Mouse (Mus musculus): ENCODE data around the gene Rusc2. TPM values are rescaled to one million over a fixed set of nuclear protein-coding genes. Genes with fewer than 3 reads are reported as not detected.
A peak's percentile ranks its signal among the peaks of the same experiment; 100 is the strongest.

Gene Rusc2
- total and polyA plus RNA-seq, 2 experiments = 14.2 to 17.5 TPM

DNA sequence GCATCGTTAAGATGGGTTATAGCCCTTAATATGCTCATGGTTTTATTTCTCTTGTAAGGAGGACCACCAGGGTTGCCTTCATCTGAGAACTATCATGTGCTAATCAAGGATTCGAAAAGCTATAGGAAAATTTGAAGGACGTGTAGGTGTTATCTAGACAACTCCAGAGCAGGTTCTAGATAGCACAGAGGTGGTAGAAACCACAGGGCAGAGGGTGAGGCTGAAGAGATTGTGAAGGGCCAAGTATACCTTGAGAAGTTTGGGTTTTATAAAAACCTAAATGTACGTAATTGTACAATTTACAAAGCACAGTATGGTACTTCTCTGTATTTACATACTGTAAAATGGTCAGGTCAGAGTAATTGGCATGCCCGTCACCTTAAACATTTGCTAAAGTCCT lies 13.4 kb downstream of the Rusc2 start:
- TF ChIP-seq POLR2A (IDR thresholded peaks at IDR 0.05; ENCODE audit: extremely low read depth, insufficient read depth, low read length) (no peak), CTCF (IDR thresholded peaks at IDR 0.05; ENCODE audit: low read depth, low read length) (no peak)
- Histone ChIP-seq H3K4me1 (ENCODE audit: control insufficient read depth, insufficient read depth, low read length) (peaks cover 38% of the 10 kb centered on the region), H3K79me2 (ENCODE audit: control insufficient read depth, insufficient read depth, low read length) (peaks cover 27% of the 10 kb centered on the region; the same call in 1 of the 2 replicates), H3K27ac (replicated peaks; ENCODE audit: insufficient read depth, low read depth, low read length) (peak overlapping the region; percentile 95), H3K27me3 (ENCODE audit: control insufficient read depth, insufficient read depth, low read length) (no peaks in the 10 kb centered on the region), H3K9ac (ENCODE audit: low read depth, low read length) (peak overlapping the region; percentile 75), H3K4me3 (ENCODE audit: insufficient read depth, low read depth, low read length) (no peak overlapping the region), H3K36me3 (ENCODE audit: control insufficient read depth, insufficient read depth, low read length) (no peaks in the 10 kb centered on the region)
- 79% methylated on average over 5 of the region's 5 CpGs for WGBS
- no peak for DNase-seq (ENCODE audit: extremely low read depth, low read depth, low spot score)

DNA sequence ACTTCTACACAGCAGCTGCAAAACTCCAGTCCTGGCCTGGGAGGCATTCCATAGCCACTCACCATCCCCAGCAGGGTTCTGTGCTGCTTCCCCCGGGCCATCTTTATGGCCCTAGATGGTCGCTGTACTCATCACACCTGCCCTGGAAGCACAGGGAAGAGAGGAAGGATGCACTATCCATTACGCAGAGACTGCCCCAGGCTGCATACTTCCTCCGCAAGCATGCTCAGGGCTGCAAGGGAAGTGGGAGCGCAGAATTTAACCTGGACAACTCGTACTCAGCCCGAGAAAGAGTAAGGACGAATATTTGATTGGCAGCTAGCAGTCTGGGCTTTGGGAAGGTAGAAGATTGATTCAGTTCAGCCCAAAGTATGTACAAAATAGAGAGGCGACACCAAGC lies 14.1 kb downstream of the Rusc2 start:
- H3K27ac ChIP-seq (replicated peaks; ENCODE audit: insufficient read depth, low read depth, low read length) = 0 out of 2 replicates have a peak overlapping the region, but pooled peaks have one; percentile 4
- TF ChIP-seq POLR2A (IDR thresholded peaks at IDR 0.05; ENCODE audit: extremely low read depth, insufficient read depth, low read length) = no peak
- no peak for TF ChIP-seq CTCF (IDR thresholded peaks at IDR 0.05; ENCODE audit: low read depth, low read length)
- 84% methylated on average over 9 of the region's 9 CpGs for WGBS

DNA sequence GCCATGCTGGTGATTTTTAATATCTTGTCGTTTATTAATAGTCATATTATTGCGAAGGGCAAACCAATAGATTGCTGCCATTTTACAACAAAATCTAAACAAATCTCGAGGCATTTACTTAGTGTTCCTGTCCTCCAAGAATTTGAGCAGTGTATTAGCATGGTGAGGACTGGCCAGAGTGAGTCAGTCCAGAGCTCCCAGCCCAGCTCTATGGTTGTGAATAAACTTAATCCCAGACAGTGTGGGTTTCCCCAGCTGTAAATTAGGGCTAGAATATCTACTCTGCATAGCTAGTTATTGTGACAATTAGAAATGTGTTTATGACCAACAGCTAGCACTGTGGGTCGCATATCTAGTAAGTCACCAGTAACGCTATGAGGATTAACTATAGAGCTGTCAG lies 14.6 kb downstream of the Rusc2 start:
- Histone ChIP-seq H3K27me3 (ENCODE audit: control insufficient read depth, insufficient read depth, low read length) (no peaks in the 10 kb centered on the region), H3K27ac (replicated peaks; ENCODE audit: insufficient read depth, low read depth, low read length) (no peak overlapping the region), H3K4me1 (ENCODE audit: control insufficient read depth, insufficient read depth, low read length) (peaks cover 34% of the 10 kb centered on the region), H3K79me2 (ENCODE audit: control insufficient read depth, insufficient read depth, low read length) (peaks cover 34% of the 10 kb centered on the region; the same call in 1 of the 2 replicates), H3K4me3 (ENCODE audit: insufficient read depth, low read depth, low read length) (no peak overlapping the region), H3K9ac (ENCODE audit: low read depth, low read length) (no peak overlapping the region), H3K36me3 (ENCODE audit: control insufficient read depth, insufficient read depth, low read length) (no peaks in the 10 kb centered on the region)
- 89% methylated on average over 5 of the region's 5 CpGs for WGBS
- no peak for TF ChIP-seq CTCF (IDR thresholded peaks at IDR 0.05; ENCODE audit: low read depth, low read length)
- no peak for TF ChIP-seq POLR2A (IDR thresholded peaks at IDR 0.05; ENCODE audit: extremely low read depth, insufficient read depth, low read length)
- no peak for DNase-seq (ENCODE audit: extremely low read depth, low read depth, low spot score)

More for the DNA sequence above, 14.1 kb downstream of the Rusc2 start:
- Histone ChIP-seq H3K79me2 (ENCODE audit: control insufficient read depth, insufficient read depth, low read length) (peaks cover 31% of the 10 kb centered on the region; the same call in 1 of the 2 replicates), H3K4me3 (ENCODE audit: insufficient read depth, low read depth, low read length) (no peak overlapping the region), H3K27me3 (ENCODE audit: control insufficient read depth, insufficient read depth, low read length) (no peaks in the 10 kb centered on the region), H3K9ac (ENCODE audit: low read depth, low read length) (no peak overlapping the region), H3K4me1 (ENCODE audit: control insufficient read depth, insufficient read depth, low read length) (peaks cover 36% of the 10 kb centered on the region), H3K36me3 (ENCODE audit: control insufficient read depth, insufficient read depth, low read length) (no peaks in the 10 kb centered on the region)
- DNase-seq (ENCODE audit: extremely low read depth, low read depth, low spot score) = no peak

DNA sequence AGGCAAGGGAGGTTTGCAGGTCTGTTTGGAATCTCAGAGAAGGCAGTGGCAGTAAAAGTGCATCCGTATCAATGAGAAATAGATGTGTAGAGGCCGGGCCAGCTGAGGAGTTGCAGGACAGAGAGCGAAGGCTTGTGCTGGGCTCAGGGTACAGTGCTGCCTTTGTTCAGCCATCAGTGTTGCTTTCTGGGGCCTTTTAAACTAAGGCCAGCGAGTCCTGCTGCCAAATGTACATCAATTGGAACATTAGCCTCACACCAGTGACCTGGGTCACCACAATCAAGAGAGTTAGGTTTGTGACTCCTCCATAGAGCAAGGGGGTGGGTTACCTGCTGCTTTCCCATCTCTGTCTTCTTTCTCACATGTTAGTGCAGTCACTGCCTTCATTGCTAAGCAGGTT lies 16.2 kb downstream of the Rusc2 start:
- DNase-seq (ENCODE audit: extremely low read depth, low read depth, low spot score) = no peak
- H3K79me2 ChIP-seq (ENCODE audit: control insufficient read depth, insufficient read depth, low read length) = peaks cover 34% of the 10 kb centered on the region; the same call in 1 of the 2 replicates
- H3K4me1 ChIP-seq (ENCODE audit: control insufficient read depth, insufficient read depth, low read length) = peaks cover 34% of the 10 kb centered on the region
- no peak overlapping the region for H3K27ac ChIP-seq (replicated peaks; ENCODE audit: insufficient read depth, low read depth, low read length)
- no peak for TF ChIP-seq CTCF (IDR thresholded peaks at IDR 0.05; ENCODE audit: low read depth, low read length)
- TF ChIP-seq POLR2A (IDR thresholded peaks at IDR 0.05; ENCODE audit: extremely low read depth, insufficient read depth, low read length) = no peak
- 88% methylated on average over 4 of the region's 4 CpGs for WGBS
- no peaks in the 10 kb centered on the region for H3K36me3 ChIP-seq (ENCODE audit: control insufficient read depth, insufficient read depth, low read length)
- H3K4me3 ChIP-seq (ENCODE audit: insufficient read depth, low read depth, low read length) = no peak overlapping the region
- no peaks in the 10 kb centered on the region for H3K27me3 ChIP-seq (ENCODE audit: control insufficient read depth, insufficient read depth, low read length)
- H3K9ac ChIP-seq (ENCODE audit: low read depth, low read length) = no peak overlapping the region

DNA sequence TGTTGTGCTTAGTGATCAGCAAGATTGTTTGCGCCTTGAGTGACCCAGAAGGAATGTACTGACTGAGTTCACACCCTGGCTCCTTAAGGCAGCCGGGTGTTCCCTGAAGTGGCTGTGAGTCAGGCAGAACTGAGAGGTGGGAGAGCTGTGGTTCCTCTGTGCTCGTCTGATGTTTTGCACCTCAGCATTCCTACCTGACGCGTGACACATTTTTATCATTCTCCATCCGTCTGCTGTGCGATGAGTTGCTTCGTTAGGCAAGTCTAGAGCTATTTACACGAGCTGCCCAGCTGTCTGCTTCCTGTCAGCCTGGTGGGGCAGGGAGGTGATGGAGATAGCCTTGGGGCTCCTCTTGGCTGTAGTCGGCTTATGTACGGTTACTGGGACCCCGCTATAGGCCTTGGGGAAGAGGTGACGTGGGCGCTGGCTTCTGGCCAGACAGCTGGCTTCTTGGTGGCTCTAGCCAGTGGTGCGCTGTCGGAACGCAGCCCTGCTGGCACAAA lies 17.1 kb downstream of the Rusc2 start:
- peaks cover 28% of the 10 kb centered on the region for H3K4me1 ChIP-seq (ENCODE audit: control insufficient read depth, insufficient read depth, low read length)
- TF ChIP-seq CTCF (IDR thresholded peaks at IDR 0.05; ENCODE audit: low read depth, low read length) = no peak
- no peak for TF ChIP-seq POLR2A (IDR thresholded peaks at IDR 0.05; ENCODE audit: extremely low read depth, insufficient read depth, low read length)
- no peaks in the 10 kb centered on the region for H3K36me3 ChIP-seq (ENCODE audit: control insufficient read depth, insufficient read depth, low read length)
- 69% methylated on average over 17 of the region's 17 CpGs for WGBS
- peaks cover 39% of the 10 kb centered on the region; the same call in 1 of the 2 replicates for H3K79me2 ChIP-seq (ENCODE audit: control insufficient read depth, insufficient read depth, low read length)
- peak overlapping the region; percentile 9 for H3K9ac ChIP-seq (ENCODE audit: low read depth, low read length)
- peak overlapping the region; percentile 53 for H3K27ac ChIP-seq (replicated peaks; ENCODE audit: insufficient read depth, low read depth, low read length)
- no peaks in the 10 kb centered on the region for H3K27me3 ChIP-seq (ENCODE audit: control insufficient read depth, insufficient read depth, low read length)
- H3K4me3 ChIP-seq (ENCODE audit: insufficient read depth, low read depth, low read length) = peak overlapping the region; percentile 24; the same call in 1 of the 2 replicates
- no peak for DNase-seq (ENCODE audit: extremely low read depth, low read depth, low spot score)
